Mouse (Mus musculus): ENCODE data around the gene 5730522E02Rik. TPM values are rescaled to one million over a fixed set of nuclear protein-coding genes. Genes with fewer than 3 reads are reported as not detected.

5730522E02Rik gene
- total RNA-seq, 4 experiments from 2014 or later = 8.6 to 14.7 (median 11.3) TPM

GRCm38 (mm10) chr11:25819789-25820188 lies 390.8 kb downstream of the 5730522E02Rik start:
- DNase-seq (ENCODE audit: low spot score in 2 of 2) = no peak

GRCm38 (mm10) chr11:25813446-25813845 lies 397.1 kb downstream of the 5730522E02Rik start:
- no peak for DNase-seq (ENCODE audit: low spot score in 2 of 2)

- no peak for DNase-seq (ENCODE audit: low spot score in 2 of 2)
These were observed 422.9 kb downstream of the 5730522E02Rik start for GRCm38 (mm10) chr11:25787691-25788090.

GRCm38 (mm10) chr11:25772231-25772630 lies 438.3 kb downstream of the 5730522E02Rik start:
- DNase-seq (ENCODE audit: low spot score in 2 of 2) = no peak

GRCm38 (mm10) chr11:25770991-25771568 lies 439.5 kb downstream of the 5730522E02Rik start:
- DNase-seq (ENCODE audit: low spot score in 2 of 2) = no peak

- peak in 1 of 2 experiments; percentile 11 for DNase-seq (ENCODE audit: low spot score in 2 of 2)
These were observed 442.8 kb downstream of the 5730522E02Rik start for GRCm38 (mm10) chr11:25767584-25768333.

- no peak for DNase-seq (ENCODE audit: low spot score in 2 of 2)
These were observed 457.2 kb downstream of the 5730522E02Rik start for GRCm38 (mm10) chr11:25753156-25753899.

GRCm38 (mm10) chr11:25752418-25752817 lies 458.1 kb downstream of the 5730522E02Rik start:
- no peak for DNase-seq (ENCODE audit: low spot score in 2 of 2)

- DNase-seq (ENCODE audit: low spot score in 2 of 2) = no peak
These were observed 463.3 kb downstream of the 5730522E02Rik start for GRCm38 (mm10) chr11:25747098-25747862.

- DNase-seq (ENCODE audit: low spot score in 2 of 2) = no peak
These were observed 466.9 kb downstream of the 5730522E02Rik start for GRCm38 (mm10) chr11:25743664-25744063.

GRCm38 (mm10) chr11:25737255-25737654 lies 473.3 kb downstream of the 5730522E02Rik start:
- DNase-seq (ENCODE audit: low spot score in 2 of 2) = peak in 1 of 2 experiments; percentile 67

GRCm38 (mm10) chr11:25729476-25729875 lies 481.1 kb downstream of the 5730522E02Rik start:
- DNase-seq (ENCODE audit: low spot score in 2 of 2) = no peak

GRCm38 (mm10) chr11:25715447-25716321 lies 494.9 kb downstream of the 5730522E02Rik start:
- DNase-seq (ENCODE audit: low spot score in 2 of 2) = peak in 1 of 2 experiments; percentile 62

- DNase-seq (ENCODE audit: low spot score in 2 of 2) = no peak
These were observed 500.0 kb downstream of the 5730522E02Rik start for GRCm38 (mm10) chr11:25710559-25710958.

GRCm38 (mm10) chr11:25709892-25710291 lies 500.7 kb downstream of the 5730522E02Rik start:
- no peak for DNase-seq (ENCODE audit: low spot score in 2 of 2)

GRCm38 (mm10) chr11:25704332-25705168 lies 506.0 kb downstream of the 5730522E02Rik start:
- DNase-seq (ENCODE audit: low spot score in 2 of 2) = no peak

GRCm38 (mm10) chr11:25702791-25703190 lies 507.8 kb downstream of the 5730522E02Rik start:
- no peak for DNase-seq (ENCODE audit: low spot score in 2 of 2)

GRCm38 (mm10) chr11:25697508-25698193 lies 512.9 kb downstream of the 5730522E02Rik start:
- no peak for DNase-seq (ENCODE audit: low spot score in 2 of 2)

GRCm38 (mm10) chr11:25696168-25696567 lies 514.4 kb downstream of the 5730522E02Rik start:
- no peak for DNase-seq (ENCODE audit: low spot score in 2 of 2)

Measured in left cerebral cortex, adult 8-10 months (tissue).